Mouse (Mus musculus) midbrain, embryonic 10.5 days (tissue): ENCODE data around the gene Layn. TPM values are rescaled to one million over a fixed set of nuclear protein-coding genes. Genes with fewer than 3 reads are reported as not detected.

Experiments used
- microRNA counts: library from miRNA; unstranded; fragments of <30 nt; microRNA quantifications from one replicate; lab custom pipeline; 2017
- microRNA-seq: library from miRNA; unstranded; fragments of <30 nt; microRNA quantifications from one replicate; pipeline ENCODE4, GENCODE M21; 2017
- polyA plus RNA-seq: library from polyadenylated mRNA; unstranded; fragments of >200 nt; fragmentation: Nextera tagmentation; extraction: Ambion mirVana; gene quantifications from 2 replicates; pipeline ENCODE4 v1.2.1, GENCODE M21; 2016

The Layn gene
- polyA plus RNA-seq, 1 experiment from 2014 or later, result 2.0 TPM

MicroRNAs within 50 kb of the gene (microRNA counts, 519-probe panel; counts per million panel counts)
- microRNA mmu-miR-34b-3p (lab: Ali Mortazavi, UCI), result not detected
- microRNA mmu-miR-34b-5p (lab: Ali Mortazavi, UCI), result not detected
- not detected for microRNA mmu-miR-34c (lab: Ali Mortazavi, UCI)

Small RNAs within 50 kb of the gene (microRNA-seq; reads per million reads assigned to microRNA genes)
- gene Mir34b (44.6 reads per million, percentile 40 among the genes with 10 or more reads in this experiment), gene Mir34c (1,191 reads per million, percentile 77 among the genes with 10 or more reads in this experiment)

Other genes starting within 250 kb of the Layn start
- gene Ppp2r1b, start 231.8 kb downstream of the Layn start, polyA plus RNA-seq, result 143 and 160 TPM in 2 replicates
- gene Sik2, start 68.0 kb downstream of the Layn start, polyA plus RNA-seq, result 12.5 and 15.4 TPM in 2 replicates
- gene Btg4, start 16.2 kb downstream of the Layn start, polyA plus RNA-seq, result not detected in 2 replicates
- not detected in 2 replicates for gene 4833427G06Rik, start 25.0 kb upstream of the Layn start, polyA plus RNA-seq
- not detected in 2 replicates for gene Gm32742, start 88.4 kb upstream of the Layn start, polyA plus RNA-seq
- 0.05 TPM in 1 of 2 replicates, not detected in the other for gene Pou2af1, start 136.6 kb upstream of the Layn start, polyA plus RNA-seq
- gene Colca2, start 201.5 kb upstream of the Layn start, polyA plus RNA-seq, result 1.5 and 1.8 TPM in 2 replicates